Mouse (Mus musculus) forebrain, embryonic 15.5 days (tissue): ENCODE measurements around the gene Ethe1. TPM values are rescaled to one million over a fixed set of nuclear protein-coding genes. Genes with fewer than 3 reads are reported as not detected.

Experiments used
- ATAC-seq: fragments of 200-750 bp; cut with Nextera tagmentation; replicated peaks from 2 replicates; pipeline ENCODE4 v1.8.0; 2017; ENCODE audit warnings: mild to moderate bottlenecking, moderate TSS enrichment, moderate library complexity
- H3K27ac ChIP-seq: fragments of 300-500 bp; sonication (generic); replicated peaks from 2 replicates; pipeline ENCODE4 v1.5.1; 2015; ENCODE audit warnings: mild to moderate bottlenecking, inconsistent platforms
- H3K27me3 ChIP-seq: fragments of 300-500 bp; sonication (generic); 2 replicates; pipeline ENCODE4 v1.6.1; 2015; ENCODE audit warnings: inconsistent platforms
- H3K36me3 ChIP-seq: fragments of 300-500 bp; sonication (generic); 2 replicates; pipeline ENCODE4 v1.6.1; 2015; ENCODE audit warnings: mild to moderate bottlenecking, inconsistent platforms
- H3K4me1 ChIP-seq: fragments of 300-500 bp; sonication (generic); 2 replicates; pipeline ENCODE4 v1.6.1; 2015; ENCODE audit warnings: inconsistent platforms
- H3K4me2 ChIP-seq: fragments of 300-500 bp; sonication (generic); replicated peaks from 2 replicates; pipeline ENCODE4 v1.6.1; 2015; ENCODE audit warnings: mild to moderate bottlenecking, inconsistent platforms
- H3K4me3 ChIP-seq: fragments of 300-500 bp; sonication (generic); 2 replicates; pipeline ENCODE4 v1.5.1; 2015; ENCODE audit warnings: mild to moderate bottlenecking, inconsistent platforms
- H3K9ac ChIP-seq: fragments of 300-500 bp; sonication (generic); replicated peaks from 2 replicates; pipeline ENCODE4 v1.6.1; 2015; ENCODE audit warnings: mild to moderate bottlenecking, inconsistent platforms
- H3K9me3 ChIP-seq: fragments of 300-500 bp; sonication (generic); 2 replicates; pipeline ENCODE4 v1.6.1; 2016; ENCODE audit warnings: inconsistent platforms
- WGBS: fragments of 180-500 bp; shearing (Covaris S2); methylation state at CpG from one replicate; pipeline ENCODE4 v1.1.7; 2015; ENCODE audit warnings: mixed read lengths; 5-methylcytosine and 5-hydroxymethylcytosine counted together
- polyA plus RNA-seq: library from polyadenylated mRNA; unstranded; fragments of >200 nt; fragmentation: Nextera tagmentation; extraction: Ambion mirVana; gene quantifications from 2 replicates; pipeline ENCODE4 v1.2.1, GENCODE M21; 2015

Gene Ethe1
- 17.4 and 18.9 TPM in 2 replicates for polyA plus RNA-seq

DNA sequence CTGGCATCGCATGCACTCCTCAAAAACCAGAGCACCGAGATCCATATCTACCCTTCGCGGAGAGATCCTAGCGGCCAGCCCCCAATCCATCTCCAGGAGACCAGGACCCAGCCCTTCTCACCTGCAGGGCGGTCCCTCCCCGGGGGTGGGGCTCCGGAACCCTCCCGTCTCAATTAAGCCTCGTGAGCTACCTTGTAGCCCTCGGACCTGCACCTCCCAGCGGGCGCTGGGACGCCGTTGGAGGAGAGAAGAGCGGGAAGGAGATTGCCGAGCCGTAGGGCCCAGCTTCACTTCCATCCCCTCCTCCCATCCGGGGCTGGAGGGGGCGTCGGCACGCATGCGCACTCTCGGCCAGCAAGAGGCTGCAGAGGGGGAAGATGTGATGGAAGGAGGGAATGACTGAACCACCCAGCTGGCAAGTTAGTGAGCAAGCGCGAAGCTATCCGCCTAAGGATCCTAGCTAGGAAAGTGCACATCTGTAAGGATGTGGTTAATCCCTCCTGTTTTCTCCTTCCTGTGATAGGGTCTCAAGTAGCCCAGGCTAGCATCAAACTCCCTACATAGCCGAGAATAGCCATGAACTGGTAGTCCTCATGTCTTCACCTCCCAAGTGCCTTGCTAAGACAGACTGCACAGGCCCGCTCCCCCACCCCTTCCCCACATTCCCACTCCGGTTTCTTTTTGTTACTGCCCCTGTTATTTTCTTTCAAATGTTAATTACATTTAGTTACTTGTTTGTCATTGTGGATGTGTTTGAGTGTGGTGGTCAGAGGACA is at the start of gene Ethe1, which contains the start of gene Zfp575:
TSS of gene Ethe1 (plus strand) at position 214 of the 776 bp plus-strand sequence.
TSS of gene Zfp575 (minus strand) at position 312 of the 776 bp plus-strand sequence.
- Histone ChIP-seq H3K4me3 (peak within 1 kb of the TSS; percentile 58), H3K4me1 (peaks cover 10% of the 10 kb centered on the region; the same call in 1 of the 2 replicates), H3K36me3 (no peaks in the 10 kb centered on the region), H3K9me3 (no peaks in the 10 kb centered on the region), H3K27me3 (peaks cover 20% of the 10 kb centered on the region), H3K4me2 (peak within 1 kb of the TSS; percentile 66), H3K27ac (peak within 1 kb of the TSS; percentile 79), H3K9ac (peak within 1 kb of the TSS; percentile 83)
- peak; percentile 82 for ATAC-seq
- 5% methylated on average over 30 of the region's 30 CpGs for WGBS

GRCm38 (mm10) chr7:24537591-24537990 is 49.8 kb upstream of the Ethe1 start:
- Histone ChIP-seq H3K4me2 (no peak overlapping the region), H3K4me3 (no peak overlapping the region), H3K9me3 (no peaks in the 10 kb centered on the region), H3K27me3 (no peaks in the 10 kb centered on the region), H3K36me3 (peaks cover 33% of the 10 kb centered on the region), H3K9ac (no peak overlapping the region), H3K4me1 (peaks cover 30% of the 10 kb centered on the region), H3K27ac (no peak overlapping the region)
- WGBS = 84% methylated on average over 5 of the region's 5 CpGs
- no peak for ATAC-seq

- H3K36me3 ChIP-seq = peaks cover 32% of the 10 kb centered on the region
- H3K4me2 ChIP-seq = no peak overlapping the region
- no peaks in the 10 kb centered on the region for H3K9me3 ChIP-seq
- 38% methylated on average over 5 of the region's 5 CpGs for whole genome bisulfite sequencing
- peaks cover 26% of the 10 kb centered on the region for H3K4me1 ChIP-seq
- H3K27me3 ChIP-seq = no peaks in the 10 kb centered on the region
- H3K9ac ChIP-seq = no peak overlapping the region
- H3K27ac ChIP-seq = 0 out of 2 replicates have a peak overlapping the region, but pooled peaks have one; percentile 15
- ATAC-seq = no peak
- H3K4me3 ChIP-seq = no peak overlapping the region
Measured at GRCm38 (mm10) chr7:24538154-24538553, 49.2 kb upstream of the Ethe1 start.

DNA sequence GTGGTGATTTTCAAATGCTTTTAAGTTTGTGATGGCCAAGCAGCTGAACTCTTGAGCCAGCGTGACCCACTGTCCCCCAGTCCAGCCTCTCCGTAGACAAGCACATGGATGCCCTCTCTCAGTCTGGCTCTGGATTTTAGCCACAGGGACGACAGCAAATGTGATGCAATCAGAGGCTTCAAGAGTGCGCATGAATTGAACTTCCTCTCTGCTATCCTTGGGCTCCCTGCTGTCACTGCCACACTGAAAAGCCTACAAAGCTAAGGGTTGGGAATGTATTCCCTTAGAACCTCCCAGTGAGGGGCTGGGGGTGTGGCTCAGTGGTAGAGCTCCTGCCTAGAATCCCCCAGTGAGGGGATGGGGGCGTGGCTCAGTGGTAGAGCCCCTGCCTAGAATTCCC is 48.6 kb upstream of the Ethe1 start:
- Histone ChIP-seq H3K9me3 (no peaks in the 10 kb centered on the region), H3K27ac (no peak overlapping the region), H3K4me1 (peaks cover 21% of the 10 kb centered on the region), H3K27me3 (no peaks in the 10 kb centered on the region), H3K9ac (no peak overlapping the region), H3K4me3 (no peak overlapping the region), H3K36me3 (peaks cover 26% of the 10 kb centered on the region), H3K4me2 (no peak overlapping the region)
- WGBS = 82% methylated on average over 5 of the region's 5 CpGs
- ATAC-seq = no peak

GRCm38 (mm10) chr7:24539686-24540085 is 47.7 kb upstream of the Ethe1 start:
- H3K4me1 ChIP-seq = peaks cover 11% of the 10 kb centered on the region
- H3K27me3 ChIP-seq = no peaks in the 10 kb centered on the region
- H3K36me3 ChIP-seq = peaks cover 16% of the 10 kb centered on the region
- no peak for ATAC-seq
- no peak overlapping the region for H3K4me2 ChIP-seq
- no peak overlapping the region for H3K27ac ChIP-seq
- H3K9ac ChIP-seq = no peak overlapping the region
- H3K4me3 ChIP-seq = no peak overlapping the region
- no peaks in the 10 kb centered on the region for H3K9me3 ChIP-seq
- WGBS = 98% methylated on average over 4 of the region's 4 CpGs

- Histone ChIP-seq H3K9me3 (no peaks in the 10 kb centered on the region), H3K4me1 (peaks cover 15% of the 10 kb centered on the region), H3K4me2 (no peak overlapping the region), H3K27me3 (no peaks in the 10 kb centered on the region), H3K36me3 (peaks cover 4% of the 10 kb centered on the region), H3K4me3 (no peak overlapping the region), H3K9ac (no peak overlapping the region), H3K27ac (no peak overlapping the region)
- WGBS = 88% methylated on average over 2 of the region's 2 CpGs
- no peak for ATAC-seq
Measured at GRCm38 (mm10) chr7:24544506-24544905, 42.8 kb upstream of the Ethe1 start.

- peak; percentile 15; the same call in 1 of the 2 replicates for ATAC-seq
- H3K9ac ChIP-seq = peak within 1 kb of the TSS; percentile 88
- peaks cover 15% of the 10 kb centered on the region for H3K4me1 ChIP-seq
- 37% methylated on average over 13 of the region's 13 CpGs for WGBS
- peak within 1 kb of the TSS; percentile 66 for H3K27ac ChIP-seq
- peak within 1 kb of the TSS; percentile 53 for H3K4me2 ChIP-seq
- peak within 1 kb of the TSS; percentile 93 for H3K4me3 ChIP-seq
- H3K36me3 ChIP-seq = peaks cover 9% of the 10 kb centered on the region
- no peaks in the 10 kb centered on the region for H3K27me3 ChIP-seq
- H3K9me3 ChIP-seq = no peaks in the 10 kb centered on the region
Measured at GRCm38 (mm10) chr7:24546068-24546614, 41.2 kb upstream of the Ethe1 start, which contains the start of the genes Pinlyp and Xrcc1. Gene Pinlyp, minus strand, starts transcription at chr7:24546118. Gene Xrcc1, plus strand, starts transcription at chr7:24546289.

DNA sequence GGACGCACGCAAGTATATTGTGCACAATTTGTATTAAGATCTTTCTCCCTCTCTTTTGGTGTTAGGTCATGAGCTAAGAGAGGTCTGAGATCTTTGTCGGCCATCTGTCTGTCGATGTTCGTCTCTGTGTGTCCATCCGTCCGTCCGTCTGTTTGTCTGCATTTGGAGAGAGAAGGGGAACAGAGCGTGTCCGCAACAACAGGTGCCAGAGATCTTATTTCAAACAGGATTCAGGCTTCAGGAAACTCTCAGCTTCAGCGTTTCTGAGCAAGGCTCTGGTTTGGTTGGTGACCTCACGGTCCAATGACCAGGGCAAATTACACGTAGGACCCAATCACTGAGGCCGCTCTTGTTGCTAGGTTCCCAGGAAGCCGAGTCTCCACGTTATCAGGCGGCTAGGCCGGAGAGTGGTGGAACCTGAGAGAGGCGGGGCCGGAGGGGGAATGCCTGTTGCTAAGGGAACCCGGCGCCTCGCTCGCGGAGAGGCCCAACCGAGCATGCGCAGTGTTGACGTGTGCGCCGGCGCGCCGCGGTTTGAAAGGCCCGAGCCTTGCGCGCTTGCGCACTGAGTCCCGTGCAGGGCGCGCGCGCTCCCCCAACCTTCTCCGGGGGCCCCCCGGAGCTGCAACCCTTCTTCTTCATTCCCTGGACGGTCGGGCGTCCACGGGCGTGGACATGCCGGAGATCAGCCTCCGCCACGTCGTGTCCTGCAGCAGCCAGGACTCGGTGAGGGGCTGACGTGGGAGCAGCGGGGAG is 40.5 kb upstream of the Ethe1 start:
- Histone ChIP-seq H3K36me3 (peaks cover 9% of the 10 kb centered on the region), H3K27ac (peak overlapping the region; percentile 66), H3K9me3 (no peaks in the 10 kb centered on the region), H3K4me2 (peak overlapping the region; percentile 53), H3K27me3 (no peaks in the 10 kb centered on the region), H3K4me3 (peak overlapping the region; percentile 93), H3K4me1 (peaks cover 15% of the 10 kb centered on the region), H3K9ac (peak overlapping the region; percentile 88)
- under 1% methylated on average over 55 of the region's 57 CpGs for WGBS
- peak; percentile 97 for ATAC-seq

DNA sequence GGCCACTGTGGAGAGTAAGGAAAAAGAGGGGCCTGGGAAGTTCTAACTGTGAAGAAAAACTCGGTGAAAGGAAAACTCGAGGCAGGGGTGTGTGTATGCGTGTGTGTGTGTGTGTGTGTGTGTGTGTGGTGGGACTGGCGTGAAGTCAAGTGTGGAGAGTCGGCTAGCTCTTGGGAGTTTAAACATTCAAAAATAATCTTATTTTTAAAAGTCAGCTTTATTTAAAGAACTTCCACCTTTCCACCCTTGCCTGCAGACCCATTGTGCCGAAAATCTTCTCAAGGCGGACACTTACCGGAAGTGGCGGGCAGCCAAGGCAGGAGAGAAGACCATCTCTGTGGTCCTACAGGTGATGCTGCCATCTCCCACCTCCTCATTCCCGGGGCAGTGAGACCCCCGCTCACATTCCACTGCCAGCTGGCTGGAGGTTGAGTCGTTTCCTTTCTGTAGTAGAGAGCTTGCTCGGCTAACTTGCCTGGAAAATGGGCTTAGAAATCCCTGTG is 39.8 kb upstream of the Ethe1 start:
- Histone ChIP-seq H3K4me1 (peaks cover 15% of the 10 kb centered on the region), H3K27ac (peak overlapping the region; percentile 66), H3K9ac (peak overlapping the region; percentile 88), H3K4me2 (peak overlapping the region; percentile 53), H3K27me3 (no peaks in the 10 kb centered on the region), H3K9me3 (no peaks in the 10 kb centered on the region), H3K4me3 (peak overlapping the region; percentile 93), H3K36me3 (peaks cover 14% of the 10 kb centered on the region)
- no peak; the same call in 1 of the 2 replicates for ATAC-seq
- WGBS = 20% methylated on average over 13 of the region's 13 CpGs

DNA sequence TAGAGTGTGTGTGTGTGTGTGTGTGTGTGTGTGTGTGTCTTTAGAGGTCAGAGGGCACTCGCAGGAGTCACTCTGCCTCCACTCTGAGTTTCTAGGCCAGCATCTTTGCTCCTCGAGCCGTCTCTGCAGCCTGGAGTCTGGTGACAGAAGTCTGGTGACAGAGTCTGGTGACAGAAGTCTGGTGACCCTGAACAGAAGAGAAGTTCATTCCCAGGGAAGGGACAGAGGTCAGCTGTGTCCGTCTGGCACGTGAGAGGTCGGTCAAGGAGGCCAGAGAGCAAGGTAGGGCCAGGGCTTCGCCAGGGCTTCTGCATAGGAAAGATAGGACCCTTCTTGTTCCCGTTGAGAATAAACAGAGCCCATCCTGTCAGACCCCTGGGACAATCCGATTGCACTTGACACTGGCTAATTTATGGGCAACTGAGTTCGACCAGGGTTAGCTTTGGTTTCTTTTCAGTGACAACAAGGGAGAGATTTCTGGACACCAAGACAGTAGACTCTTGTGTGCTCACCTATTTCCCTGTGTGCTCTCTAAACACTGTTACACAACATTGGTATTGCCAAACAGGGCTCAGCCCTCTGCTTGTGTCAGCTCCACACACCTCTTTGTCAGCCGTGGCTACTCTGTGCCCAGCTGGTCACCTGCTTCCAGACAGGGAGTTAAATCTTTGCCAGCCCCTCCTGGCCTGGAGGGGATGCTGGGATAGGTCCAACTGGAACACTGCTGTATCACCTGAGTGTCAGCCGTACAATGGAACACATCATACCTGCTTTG is 35.2 kb upstream of the Ethe1 start:
- Histone ChIP-seq H3K4me1 (peaks cover 10% of the 10 kb centered on the region), H3K27ac (no peak overlapping the region), H3K36me3 (peaks cover 23% of the 10 kb centered on the region), H3K9ac (no peak overlapping the region), H3K27me3 (no peaks in the 10 kb centered on the region), H3K4me2 (no peak overlapping the region), H3K9me3 (no peaks in the 10 kb centered on the region), H3K4me3 (no peak overlapping the region)
- no peak for ATAC-seq
- 92% methylated on average over 12 of the region's 12 CpGs for WGBS

DNA sequence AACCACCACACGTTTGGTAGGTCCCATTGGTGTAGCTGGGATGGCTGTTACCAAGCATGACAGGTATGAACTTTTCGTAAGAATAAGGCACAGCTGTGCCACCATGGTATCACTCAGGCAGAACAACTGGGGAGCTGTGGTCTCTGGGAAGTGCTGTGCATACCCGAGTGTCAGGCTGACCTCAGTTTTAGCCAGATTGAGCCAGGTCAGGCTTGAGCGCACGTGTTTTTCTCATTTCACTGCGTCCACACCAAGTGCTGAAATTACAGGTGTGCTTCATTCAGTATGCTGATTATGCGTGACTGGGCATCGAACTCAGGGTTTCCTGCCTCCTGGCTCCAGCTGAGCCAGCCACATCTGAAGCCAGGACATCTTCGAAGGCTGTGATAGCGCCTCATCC is 31.6 kb upstream of the Ethe1 start:
- Histone ChIP-seq H3K4me2 (no peak overlapping the region), H3K4me3 (no peak overlapping the region), H3K36me3 (peaks cover 16% of the 10 kb centered on the region), H3K4me1 (no peaks in the 10 kb centered on the region), H3K9ac (no peak overlapping the region), H3K27me3 (no peaks in the 10 kb centered on the region), H3K9me3 (no peaks in the 10 kb centered on the region), H3K27ac (no peak overlapping the region)
- no peak for ATAC-seq
- WGBS = 95% methylated on average over 10 of the region's 10 CpGs
